Mouse (Mus musculus) ES-E14 (cell line): ENCODE results near the gene Zfp423.

ENCODE experiments used
- CHD2 ChIP-seq: IDR thresholded peaks from 2 replicates; pipeline ENCODE4 v1.6.1; 2014; ENCODE audit warnings: mild to moderate bottlenecking, low read depth, low read length, inconsistent platforms
- HCFC1 ChIP-seq: IDR thresholded peaks from 2 replicates; pipeline ENCODE4 v1.6.1; 2012; ENCODE audit warnings: low read length, inconsistent platforms, borderline replicate concordance; ENCODE audit not compliant: insufficient read depth
- MAFK ChIP-seq: IDR thresholded peaks from 2 replicates; pipeline ENCODE4 v1.6.1; 2014; ENCODE audit warnings: mild to moderate bottlenecking, low read depth, low read length, inconsistent platforms; ENCODE audit not compliant: insufficient read depth

DNA sequence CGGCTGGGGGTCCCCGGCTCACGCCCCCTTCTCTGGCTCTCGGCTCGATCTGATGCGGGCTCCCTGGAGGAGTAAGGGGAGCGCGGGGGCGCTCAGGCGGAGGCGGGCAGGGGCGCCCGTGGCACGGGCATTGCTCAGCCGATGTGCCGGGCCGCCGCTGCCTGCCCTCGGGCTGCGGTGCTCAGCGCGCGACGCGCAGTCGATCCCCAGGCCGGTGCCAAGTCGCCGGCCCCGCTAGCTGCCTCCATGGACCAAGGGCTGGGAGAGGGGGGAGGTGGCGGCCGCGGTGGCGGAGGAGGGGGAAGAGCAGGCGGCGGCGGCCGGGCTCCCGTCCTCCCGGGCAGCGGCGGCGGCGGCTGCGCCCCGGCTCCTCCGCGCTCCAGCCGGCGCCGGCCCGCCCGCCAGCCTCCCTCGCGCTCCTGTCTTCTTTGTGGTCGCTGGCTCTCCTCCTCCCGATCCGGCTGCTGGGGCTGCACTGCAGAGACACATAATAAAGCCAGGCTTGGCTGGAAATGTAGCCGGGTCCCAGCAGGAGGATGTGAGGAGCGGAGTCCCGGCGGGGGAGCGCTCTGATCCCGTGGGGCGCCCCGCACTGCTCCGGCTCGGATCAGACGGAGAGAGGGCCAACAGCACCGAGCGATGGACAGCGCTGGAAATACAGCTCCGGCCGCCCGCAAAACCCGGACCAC lies 810 bp upstream of the Zfp423 start:
- no peak for TF ChIP-seq MAFK
- TF ChIP-seq CHD2 = no peak
- no peak for TF ChIP-seq HCFC1
